Mouse (Mus musculus): Measurements from ENCODE around the gene Cmbl. TPM values are rescaled to one million over a fixed set of nuclear protein-coding genes. Genes with fewer than 3 reads are reported as not detected.

Cmbl gene
- total RNA-seq (2017): not detected in 2 replicates

GRCm38 (mm10) chr15:31565184-31565583 is at the start of gene Cmbl:
Cmbl (plus strand) TSS chr15:31565389.
- no peak for ATAC-seq (replicated peaks; ENCODE audit: low read depth, poor library complexity, severe bottlenecking)

GRCm38 (mm10) chr15:31517186-31517585 is 48.0 kb upstream of the Cmbl start:
- peak; percentile 78 for ATAC-seq (replicated peaks; ENCODE audit: low read depth, poor library complexity, severe bottlenecking)

DNA sequence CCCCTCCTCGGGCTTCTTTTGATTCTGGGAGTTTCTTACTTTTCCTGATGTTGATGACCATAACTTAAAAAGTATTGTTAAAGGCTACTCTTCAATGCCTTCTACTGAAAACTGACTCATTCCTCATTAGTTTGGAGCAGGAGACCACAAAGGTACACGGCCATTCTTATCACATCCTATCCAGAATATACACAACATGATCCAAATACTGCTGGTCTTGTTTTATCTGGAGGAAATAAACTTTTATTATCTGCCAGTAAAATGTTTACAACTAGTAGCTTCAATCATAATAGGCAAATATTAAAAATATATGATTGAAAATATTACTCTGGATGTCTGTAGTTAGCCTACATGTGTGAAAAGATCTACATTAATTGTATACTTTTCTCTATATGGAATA is 46.8 kb upstream of the Cmbl start:
- ATAC-seq (replicated peaks; ENCODE audit: low read depth, poor library complexity, severe bottlenecking): no peak

DNA sequence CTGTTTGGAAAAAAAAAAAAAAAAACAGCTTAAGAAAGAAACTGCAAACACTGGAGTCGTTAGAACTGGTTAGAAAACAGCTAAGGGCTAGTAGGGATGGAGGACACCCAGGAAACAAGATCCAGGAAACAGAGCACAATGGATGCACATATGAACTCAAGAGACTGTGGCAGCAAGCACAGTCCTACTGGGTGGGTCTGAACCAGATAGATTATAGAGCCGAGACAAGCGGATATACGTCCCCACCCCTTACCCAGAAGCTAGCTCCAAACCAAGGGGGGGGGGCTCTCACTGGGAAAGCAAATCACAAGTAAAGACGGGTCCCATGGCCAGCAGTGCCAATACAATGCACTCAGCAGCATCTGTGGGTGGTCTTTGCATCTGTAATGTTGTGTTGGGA is 46.2 kb upstream of the Cmbl start:
- ATAC-seq (replicated peaks; ENCODE audit: low read depth, poor library complexity, severe bottlenecking): no peak

- no peak for ATAC-seq (replicated peaks; ENCODE audit: low read depth, poor library complexity, severe bottlenecking)
These were observed 38.7 kb upstream of the Cmbl start for GRCm38 (mm10) chr15:31526463-31526862.

- no peak for ATAC-seq (replicated peaks; ENCODE audit: low read depth, poor library complexity, severe bottlenecking)
These were observed 36.7 kb upstream of the Cmbl start for GRCm38 (mm10) chr15:31528477-31528876.

DNA sequence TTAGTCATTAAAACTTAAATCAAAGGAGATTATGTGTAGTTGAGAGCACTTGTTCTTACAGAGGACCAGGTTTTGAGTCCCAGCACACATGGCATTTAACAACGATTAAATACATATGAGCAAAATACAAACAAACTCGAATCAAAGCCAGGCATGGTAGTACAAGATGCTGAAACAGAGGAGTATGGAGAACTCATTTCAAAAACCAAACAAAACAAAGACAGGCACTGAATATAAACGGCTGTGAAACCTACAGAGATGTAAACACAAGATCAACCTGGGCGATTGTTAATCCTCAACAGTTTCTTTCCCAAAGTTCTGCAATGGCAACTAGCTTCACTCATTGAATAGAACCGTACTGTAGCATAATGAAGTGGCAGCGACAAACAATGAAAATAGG is 36.1 kb upstream of the Cmbl start:
- no peak for ATAC-seq (replicated peaks; ENCODE audit: low read depth, poor library complexity, severe bottlenecking)

DNA sequence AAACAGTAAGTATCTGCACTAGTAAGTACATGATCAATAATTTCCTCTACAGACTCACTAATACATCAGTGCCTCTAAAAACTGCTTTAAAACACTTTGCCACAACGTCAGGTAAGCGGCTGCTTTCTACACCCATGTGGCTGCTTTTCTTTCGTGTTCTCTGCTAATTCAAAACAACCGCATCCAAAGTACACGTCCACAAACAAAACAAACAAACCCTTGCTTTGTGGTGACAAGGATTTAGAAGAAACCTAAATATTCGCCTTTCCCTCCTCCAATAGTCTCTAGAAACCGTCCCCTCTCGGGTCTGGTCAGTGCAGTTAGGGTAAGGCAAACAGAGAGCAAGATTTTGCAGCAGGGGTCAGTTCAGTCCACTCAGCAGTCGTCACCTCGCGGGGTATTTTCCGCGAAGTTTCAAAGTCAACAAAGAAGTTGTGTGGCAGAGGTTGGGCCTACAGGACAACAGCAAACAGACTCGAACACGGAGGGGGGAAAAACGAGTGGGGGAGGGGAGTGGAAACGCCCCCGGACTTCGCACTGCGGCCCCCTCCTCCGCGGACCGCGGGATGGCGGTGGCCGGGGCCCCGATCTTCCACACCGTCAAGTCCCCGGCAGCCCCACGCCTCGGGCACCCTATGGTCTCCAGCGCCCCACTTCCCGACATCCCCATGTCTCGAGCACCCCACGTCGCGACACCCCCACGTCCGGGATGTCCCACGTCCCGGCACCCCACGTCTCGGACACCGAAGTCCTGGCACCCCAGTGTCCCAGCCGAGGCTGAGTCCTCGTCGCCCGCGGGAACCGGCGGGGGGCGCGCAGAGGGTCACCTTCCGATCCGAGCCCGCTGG is 35.2 kb upstream of the Cmbl start:
- no peak for ATAC-seq (replicated peaks; ENCODE audit: low read depth, poor library complexity, severe bottlenecking)

DNA sequence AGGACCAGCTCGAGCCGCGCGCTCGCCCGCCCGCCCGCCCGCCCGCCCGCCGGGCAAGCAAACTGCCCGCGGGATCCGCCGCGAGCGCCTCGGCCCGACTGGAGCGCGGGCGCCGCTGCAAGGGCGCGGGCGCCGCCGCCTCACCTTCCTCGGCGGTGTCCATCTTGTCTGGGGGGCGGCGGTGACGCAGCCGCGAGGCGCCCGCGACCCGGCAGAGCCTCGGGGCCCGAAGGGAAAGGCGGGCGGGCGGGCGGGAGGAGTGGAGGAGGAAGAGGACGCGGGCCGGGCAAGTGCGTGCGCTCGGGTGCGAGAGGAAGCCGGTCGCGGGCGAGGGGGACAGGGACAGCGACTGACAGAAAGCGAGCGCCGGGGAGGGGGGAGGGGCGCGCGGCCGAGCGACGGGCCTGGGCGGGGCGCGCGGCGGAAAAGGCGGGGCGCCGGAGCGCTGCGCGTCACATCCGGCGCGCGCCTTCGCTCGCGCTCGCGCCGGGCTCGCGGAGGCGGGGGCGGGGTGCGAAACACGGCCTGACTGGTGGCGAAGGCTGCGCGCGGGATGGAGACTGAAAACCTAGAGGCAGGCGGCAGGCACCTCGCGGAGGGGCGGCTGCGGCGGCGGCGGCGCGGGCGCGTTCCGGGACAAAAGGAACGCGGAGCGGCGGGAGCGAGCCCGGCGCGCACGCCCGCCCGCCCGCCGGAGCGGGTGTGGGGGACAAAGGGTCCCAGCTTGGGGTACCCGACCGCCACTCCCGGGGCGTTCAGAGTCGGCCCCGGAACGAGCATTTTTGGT is 34.3 kb upstream of the Cmbl start, which contains the start of gene March6:
Gene March6 (minus strand): TSS at position 395 of the 787 bp plus-strand sequence.
- peak; percentile 40 for ATAC-seq (replicated peaks; ENCODE audit: low read depth, poor library complexity, severe bottlenecking)

- peak; percentile 43 for ATAC-seq (replicated peaks; ENCODE audit: low read depth, poor library complexity, severe bottlenecking)
These were observed 33.5 kb upstream of the Cmbl start for GRCm38 (mm10) chr15:31531446-31532330.

- ATAC-seq (replicated peaks; ENCODE audit: low read depth, poor library complexity, severe bottlenecking): no peak
These were observed 32.7 kb upstream of the Cmbl start for GRCm38 (mm10) chr15:31532331-31533021.

GRCm38 (mm10) chr15:31533529-31533928 is 31.7 kb upstream of the Cmbl start:
- ATAC-seq (replicated peaks; ENCODE audit: low read depth, poor library complexity, severe bottlenecking): peak; percentile 43

GRCm38 (mm10) chr15:31534421-31535258 is 30.5 kb upstream of the Cmbl start:
- ATAC-seq (replicated peaks; ENCODE audit: low read depth, poor library complexity, severe bottlenecking): 0 out of 2 replicates have a peak, but pooled peaks have one; percentile 2

GRCm38 (mm10) chr15:31535259-31535855 is 29.8 kb upstream of the Cmbl start:
- ATAC-seq (replicated peaks; ENCODE audit: low read depth, poor library complexity, severe bottlenecking): no peak

GRCm38 (mm10) chr15:31536051-31536737 is 29.0 kb upstream of the Cmbl start:
- ATAC-seq (replicated peaks; ENCODE audit: low read depth, poor library complexity, severe bottlenecking): peak; percentile 39

- no peak for ATAC-seq (replicated peaks; ENCODE audit: low read depth, poor library complexity, severe bottlenecking)
These were observed 27.5 kb upstream of the Cmbl start for GRCm38 (mm10) chr15:31537706-31538105.

GRCm38 (mm10) chr15:31538346-31538745 is 26.8 kb upstream of the Cmbl start:
- no peak for ATAC-seq (replicated peaks; ENCODE audit: low read depth, poor library complexity, severe bottlenecking)

All from common myeloid progenitor, adult 5-6 weeks (primary cell).